Mouse (Mus musculus): ENCODE measurements around the gene Gm40460.
"Not testable (repeated sequence)": the region's sequence is repeated elsewhere in the genome, so short reads cannot be mapped to it uniquely, and the experiment has no call there.

GRCm38 (mm10) chr7:142274263-142274662, 33.4 kb upstream of the Gm40460 start, which contains the start of gene Gm4559:
- TF ChIP-seq CTCF (IDR thresholded peaks at IDR 0.05; ENCODE audit: low read depth); EP300 (optimal IDR thresholded peaks at IDR 0.05): not testable (repeated sequence)
